Mouse (Mus musculus) stomach, postnatal 0 days (tissue): ENCODE measurements around the gene Asb4.

ENCODE experiments used
- CTCF ChIP-seq: IDR thresholded peaks from 2 replicates; pipeline ENCODE4 v1.5.1; 2016; ENCODE audit warnings: antibody characterized with exemption, low read depth, mild to moderate bottlenecking, moderate library complexity
- EP300 ChIP-seq: optimal IDR thresholded peaks from 2 replicates; pipeline ENCODE3; 2016; ENCODE audit warnings: antibody characterized with exemption

DNA sequence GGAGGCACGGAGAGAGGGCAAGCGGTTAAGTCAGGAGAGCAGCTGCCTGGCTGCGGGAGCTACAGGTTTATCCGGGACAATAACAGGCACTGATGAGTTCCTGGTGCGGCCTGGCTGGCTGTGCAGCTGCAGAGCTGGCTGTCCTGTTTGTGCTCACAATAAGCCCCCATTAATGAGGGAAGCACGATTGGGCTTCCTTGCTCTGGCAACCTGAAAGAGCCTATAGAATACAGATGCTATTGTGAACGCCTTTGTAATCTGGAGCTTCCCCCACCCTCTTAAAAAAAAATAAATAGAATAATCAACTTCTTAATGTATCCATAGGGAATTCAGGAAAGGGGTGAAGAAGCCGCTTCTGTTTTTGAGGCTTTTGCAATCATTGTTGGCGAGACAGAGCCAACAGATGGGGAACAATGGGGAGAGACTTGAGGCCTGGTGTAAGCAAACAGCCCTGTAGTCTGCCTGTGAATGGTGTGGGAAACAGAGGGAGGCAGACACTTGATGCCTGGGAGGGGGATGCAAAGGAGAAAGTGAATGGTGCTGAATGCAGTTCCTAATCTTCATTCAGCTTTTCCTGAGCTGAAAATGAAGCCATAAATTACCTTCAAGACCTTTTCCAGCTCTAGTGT is 2.4 kb upstream of the Asb4 start:
- TF ChIP-seq EP300 (no peak), CTCF (no peak)
